Mouse (Mus musculus) urinary bladder, postnatal 4 days (tissue): Measurements from ENCODE around the gene Cdca5.
A peak's percentile ranks its signal among the peaks of the same experiment; 100 is the strongest.

Experiments
- DNase-seq, 2 experiments: peaks; one replicate each; pipeline ENCODE4 v3.0.0; 2021 to 2022; ENCODE audit warnings: low spot score in 2 of 2

Cdca5 gene

GRCm38 (mm10) chr19:6061641-6062302 is 23.0 kb upstream of the Cdca5 start:
- no peak for DNase-seq

GRCm38 (mm10) chr19:6062418-6062817 is 22.4 kb upstream of the Cdca5 start:
- DNase-seq = no peak

- DNase-seq = no peak
Measured at GRCm38 (mm10) chr19:6063081-6063480, 21.7 kb upstream of the Cdca5 start.

DNA sequence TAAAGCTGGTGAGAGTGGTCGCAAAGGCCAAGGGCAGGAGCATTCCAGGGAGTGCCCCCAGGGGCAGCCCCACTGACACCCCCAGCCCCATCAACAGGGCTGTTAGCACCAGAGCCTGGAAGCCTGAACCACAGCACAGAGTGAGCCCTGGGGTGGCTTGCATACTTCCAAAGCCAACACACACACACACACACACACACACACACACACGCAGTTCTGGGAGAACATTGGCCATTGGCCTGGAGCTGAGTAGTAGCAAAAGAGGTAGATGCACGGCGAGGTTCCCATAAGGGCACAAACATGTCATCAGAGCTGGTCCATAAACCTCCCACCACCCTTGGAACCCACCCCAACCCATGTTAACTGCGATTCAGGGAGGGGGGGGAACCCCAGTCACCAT is 18.2 kb upstream of the Cdca5 start:
- no peak for DNase-seq

DNA sequence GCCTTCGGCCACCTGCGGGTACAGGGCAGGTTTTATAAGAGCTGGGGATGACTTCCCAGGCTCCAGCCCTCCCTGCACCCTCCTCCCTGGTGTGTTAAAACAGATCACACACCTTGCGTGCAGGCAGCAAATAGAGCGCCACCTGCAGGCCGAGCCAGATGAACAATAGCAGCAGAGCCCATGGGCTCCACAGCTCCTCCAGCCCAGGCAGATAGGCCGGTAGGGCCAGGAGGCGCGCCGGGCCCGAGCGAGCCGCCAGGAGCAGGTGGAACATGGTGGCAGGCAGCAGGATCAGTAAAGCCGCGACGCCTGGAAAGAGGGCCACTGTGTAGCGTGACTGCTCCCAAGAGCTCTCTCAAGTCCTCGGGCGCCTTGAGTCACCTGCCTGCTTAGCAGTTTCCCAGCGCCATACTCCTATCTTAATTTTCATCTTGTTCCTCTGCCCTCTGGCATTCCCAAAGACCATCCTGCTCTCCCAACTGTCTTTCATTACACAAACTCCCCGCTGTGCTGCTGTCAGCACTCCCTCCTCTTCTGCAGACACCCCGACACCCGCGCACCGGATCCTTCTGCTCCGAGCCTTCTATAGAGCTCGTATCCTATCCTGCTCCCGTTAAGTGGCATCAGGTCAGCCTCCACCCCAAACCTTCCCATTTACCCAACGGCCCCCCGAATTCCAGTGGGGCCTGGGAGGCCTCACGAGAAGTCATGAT is 17.6 kb upstream of the Cdca5 start:
- peak; percentile 61 to 84 for DNase-seq

- peak; percentile 93 to 94 for DNase-seq
Measured at GRCm38 (mm10) chr19:6067724-6068415, 16.9 kb upstream of the Cdca5 start, which contains the start of gene Tm7sf2. Gene Tm7sf2 (minus strand): TSS chr19:6068373.

DNA sequence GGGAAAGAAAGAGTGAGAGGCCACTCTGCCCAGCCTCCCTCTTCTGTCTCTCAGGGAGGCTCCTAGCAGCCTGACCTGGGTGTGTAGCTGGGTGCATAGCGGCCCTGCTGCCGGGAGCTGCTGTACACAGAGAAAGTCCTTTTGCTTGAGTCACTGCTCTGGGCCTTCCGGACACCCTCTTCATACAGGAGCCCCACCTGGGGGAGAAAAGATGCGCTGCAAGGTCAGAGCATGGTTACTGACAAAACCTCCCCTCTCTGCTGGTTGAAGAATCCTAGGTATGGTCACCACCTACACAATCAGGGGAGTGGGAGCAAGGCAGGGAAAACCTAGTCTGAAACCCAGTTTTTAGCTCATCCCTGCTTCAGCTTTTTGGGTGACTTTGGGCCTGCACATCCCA is 15.8 kb upstream of the Cdca5 start:
- no peak for DNase-seq

- no peak for DNase-seq
Measured at GRCm38 (mm10) chr19:6069851-6070250, 14.9 kb upstream of the Cdca5 start.

- no peak for DNase-seq
Measured at GRCm38 (mm10) chr19:6070571-6071250, 14.1 kb upstream of the Cdca5 start.

GRCm38 (mm10) chr19:6071261-6071660 is 13.5 kb upstream of the Cdca5 start:
- DNase-seq = no peak

DNA sequence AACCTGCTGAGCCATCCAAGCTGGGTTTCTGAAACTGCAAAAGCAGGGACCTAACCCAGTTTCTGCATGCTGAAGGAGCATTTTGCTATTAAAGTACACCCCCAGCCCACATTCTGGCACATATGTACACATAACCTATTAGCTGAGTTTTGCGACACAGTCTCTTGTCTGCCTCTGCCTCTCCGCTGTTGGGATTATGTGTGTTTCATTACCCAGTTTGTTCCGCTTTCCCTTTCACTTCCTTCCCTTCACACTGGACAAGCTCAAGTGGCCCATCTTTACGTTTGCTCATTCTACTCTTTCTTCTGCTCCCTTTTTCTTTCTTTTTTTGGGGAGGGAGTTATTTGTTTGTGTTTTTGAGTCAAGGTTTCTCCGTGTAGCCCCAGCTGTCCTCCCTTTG is 10.9 kb upstream of the Cdca5 start:
- DNase-seq = no peak

- peak; percentile 79 to 80 for DNase-seq
Measured at GRCm38 (mm10) chr19:6076564-6077393, 8.0 kb upstream of the Cdca5 start, which contains the start of gene Vps51. Gene Vps51 (minus strand): TSS chr19:6077231.

DNA sequence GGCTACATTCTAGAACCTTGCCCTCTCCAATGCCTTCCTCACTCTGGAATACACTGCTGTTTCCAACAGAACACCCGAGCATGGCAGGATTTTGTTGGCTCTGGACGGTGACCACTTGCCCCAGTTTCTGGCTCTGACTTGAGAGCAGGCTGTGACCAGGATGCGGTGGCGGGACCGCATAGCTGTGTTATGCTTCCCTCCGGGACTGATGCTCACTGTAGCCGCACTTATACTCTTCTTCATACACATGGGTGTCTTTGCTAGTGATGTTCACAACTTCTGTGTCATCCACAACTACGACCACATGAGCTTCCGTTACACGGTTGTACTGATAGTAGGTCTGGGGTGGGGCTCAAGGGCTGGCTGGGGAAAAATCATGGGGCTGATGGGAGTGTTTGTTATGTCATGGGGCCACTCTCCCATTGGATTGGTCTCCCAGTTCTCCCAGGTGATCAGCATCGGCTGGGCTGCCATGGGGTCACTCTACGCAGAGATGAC is 4.8 kb upstream of the Cdca5 start, which contains the start of gene Tmem262:
Gene Tmem262 (plus strand): TSS at position 51 of the 498 bp plus-strand sequence.
- DNase-seq = no peak

- DNase-seq = no peak
Measured at GRCm38 (mm10) chr19:6082156-6082555, 2.6 kb upstream of the Cdca5 start, which contains the start of gene Gm28374. Gene Gm28374 (minus strand): TSS chr19:6082256.

- DNase-seq = no peak
Measured at GRCm38 (mm10) chr19:6085417-6085879, 665 bp downstream of the Cdca5 start.

DNA sequence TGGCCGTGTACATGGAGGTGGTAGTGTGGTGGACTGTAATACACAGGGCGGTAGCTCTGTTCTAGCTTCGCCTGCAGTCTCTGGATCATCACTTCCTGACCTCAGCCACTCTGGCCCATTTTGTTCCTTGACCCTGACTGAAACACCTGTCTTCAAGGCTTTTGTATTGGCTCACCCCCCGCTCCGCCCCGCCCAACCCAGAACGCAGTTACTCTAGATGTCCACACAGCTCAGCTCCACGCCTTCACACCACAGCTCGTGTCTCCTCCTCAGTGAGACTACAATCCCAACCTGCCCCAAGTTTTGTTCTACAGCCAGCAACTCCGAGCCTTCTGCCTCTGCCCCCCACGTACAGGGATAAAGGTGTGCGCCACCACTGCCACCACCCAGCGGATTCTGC is 4.1 kb downstream of the Cdca5 start:
- DNase-seq = no peak

- no peak for DNase-seq
Measured at GRCm38 (mm10) chr19:6094119-6094518, 9.3 kb downstream of the Cdca5 start, which contains the start of gene AC131692.1. Gene AC131692.1 (plus strand): TSS chr19:6094419.

GRCm38 (mm10) chr19:6097847-6098246 is 13.1 kb downstream of the Cdca5 start:
- no peak for DNase-seq

DNA sequence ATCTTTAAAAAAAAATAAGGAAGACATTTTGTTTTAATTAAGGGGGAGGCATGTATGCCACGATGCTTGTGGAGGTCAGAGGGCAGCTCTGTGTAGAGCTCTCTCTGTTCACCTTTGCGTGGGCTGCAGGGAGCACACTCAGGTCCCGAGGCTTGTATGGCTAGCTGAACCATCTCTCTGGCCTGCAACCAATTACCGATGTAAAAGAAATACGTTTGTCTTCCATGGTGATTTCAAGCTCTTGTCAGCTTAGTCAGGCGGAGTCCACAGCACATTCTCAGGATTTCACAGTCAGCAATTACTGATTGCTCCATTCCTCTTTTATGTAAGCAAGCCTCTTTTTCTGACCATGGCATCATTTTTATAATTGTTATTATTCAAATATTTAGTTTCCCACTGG is 16.4 kb downstream of the Cdca5 start:
- no peak for DNase-seq

DNA sequence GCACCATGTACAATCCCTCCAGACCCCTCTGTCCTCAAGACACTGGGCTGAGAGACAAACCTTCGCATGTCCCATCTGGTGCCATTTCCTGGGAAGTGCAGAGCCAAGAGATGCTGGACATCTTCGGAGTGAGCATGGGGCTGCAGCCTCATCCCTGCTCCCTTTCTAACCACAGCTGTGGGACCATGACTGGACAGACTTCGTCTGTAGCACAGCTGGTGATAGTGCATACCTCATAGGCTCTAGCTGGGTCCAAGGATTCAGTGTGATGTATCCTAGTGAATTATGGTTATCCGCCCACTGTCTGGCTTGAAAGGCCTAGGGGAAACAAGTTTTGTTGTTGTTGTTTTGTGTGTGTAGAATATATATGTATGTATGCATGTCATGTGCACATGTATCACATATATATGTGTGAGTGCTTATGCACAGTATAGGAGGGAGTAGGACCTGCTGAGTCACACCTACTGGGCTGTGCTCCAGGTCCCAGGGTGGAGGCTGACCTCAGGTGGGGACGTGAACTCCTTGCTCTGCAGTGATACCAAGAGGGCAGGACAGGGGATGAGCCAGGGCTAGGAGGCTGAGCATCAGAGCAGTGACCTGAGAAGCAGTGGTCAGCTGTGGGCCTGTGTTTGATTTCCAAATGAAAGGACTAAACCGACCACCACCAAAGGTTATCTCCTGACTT is 17.5 kb downstream of the Cdca5 start:
- no peak for DNase-seq
